Mouse (Mus musculus) cerebellum, adult 18-20 months (tissue): ENCODE measurements around the gene Slc12a5.

Experiments
- DNase-seq, 2 experiments: peaks; one replicate each; pipeline ENCODE4 v3.0.0; 2021

Gene Slc12a5

GRCm38 (mm10) chr2:164960716-164961441 lies at the start of gene Slc12a5:
TSS of gene Slc12a5 (plus strand) at chr2:164960802.
- peak; percentile 84 to 89 for DNase-seq

DNA sequence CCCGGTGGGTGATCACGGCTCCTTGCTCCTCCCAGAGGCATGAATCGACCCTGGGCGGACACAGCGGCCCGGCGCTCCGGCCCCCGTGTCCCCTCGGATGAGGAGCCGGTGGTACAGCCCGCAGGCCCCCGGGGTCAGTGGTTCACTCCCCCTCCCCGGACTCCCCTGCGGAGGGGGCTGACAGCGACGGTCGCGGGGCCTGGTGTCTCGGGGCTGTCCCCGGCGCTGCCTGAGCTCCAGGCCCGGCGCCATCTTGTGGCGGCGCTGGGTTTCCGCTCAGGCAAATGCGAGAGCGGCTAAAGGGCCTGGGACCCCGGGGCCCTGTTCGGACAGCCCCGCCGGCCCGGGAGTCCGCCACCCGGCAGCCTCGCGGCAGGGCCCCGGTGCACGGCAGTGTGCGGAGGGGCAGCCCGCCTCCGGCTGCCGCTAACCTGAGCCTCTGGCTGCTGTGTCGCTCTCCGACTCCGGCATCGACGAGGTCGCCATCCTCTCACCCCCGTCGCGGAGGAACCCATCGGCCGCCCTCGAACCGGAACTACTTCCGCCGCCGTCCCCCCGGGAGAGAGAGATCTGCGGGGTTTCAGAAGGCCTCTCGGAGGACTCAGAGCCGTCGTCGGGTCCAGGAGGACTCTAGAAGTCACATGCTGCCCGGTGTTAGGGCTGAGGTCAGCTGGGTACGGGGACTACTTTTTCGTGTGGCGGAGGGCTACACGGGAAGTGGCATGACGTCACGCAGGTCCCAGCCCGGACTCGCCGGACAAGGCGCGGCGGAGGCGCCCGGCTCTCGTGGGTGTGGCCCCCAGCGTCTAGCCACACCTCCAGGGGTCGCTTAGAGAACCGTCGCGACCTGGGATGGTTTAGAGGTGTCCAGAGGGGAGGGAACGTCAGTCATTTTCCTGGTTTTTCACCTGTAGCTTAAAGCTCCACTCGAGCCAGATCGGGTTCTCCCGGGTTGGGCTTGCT lies 49.2 kb upstream of the Slc12a5 start, which contains the start of gene Zfp335:
Gene Zfp335 (minus strand): TSS at position 672 of the 963 bp plus-strand sequence.
- DNase-seq, result peak; percentile 90 to 96

DNA sequence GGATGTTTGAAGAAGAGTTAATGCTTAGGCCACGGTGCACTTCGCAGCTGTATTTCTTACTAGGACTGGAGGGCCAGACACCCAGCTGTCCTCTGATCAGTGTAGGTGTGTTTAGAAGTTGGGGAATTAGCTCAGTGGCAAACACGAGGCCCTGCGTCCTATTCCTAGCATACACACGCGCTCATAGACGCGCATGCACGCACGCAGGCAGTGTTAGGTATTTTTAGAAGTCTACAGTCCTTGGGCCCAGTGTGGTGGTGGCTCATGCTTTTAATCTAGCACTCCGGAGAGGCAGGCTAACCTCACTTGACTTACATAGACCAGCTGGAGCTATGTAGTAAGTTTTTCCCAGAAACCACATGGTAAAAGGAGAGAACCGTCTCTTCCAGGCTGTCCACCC lies 48.5 kb upstream of the Slc12a5 start:
- DNase-seq, result no peak

DNA sequence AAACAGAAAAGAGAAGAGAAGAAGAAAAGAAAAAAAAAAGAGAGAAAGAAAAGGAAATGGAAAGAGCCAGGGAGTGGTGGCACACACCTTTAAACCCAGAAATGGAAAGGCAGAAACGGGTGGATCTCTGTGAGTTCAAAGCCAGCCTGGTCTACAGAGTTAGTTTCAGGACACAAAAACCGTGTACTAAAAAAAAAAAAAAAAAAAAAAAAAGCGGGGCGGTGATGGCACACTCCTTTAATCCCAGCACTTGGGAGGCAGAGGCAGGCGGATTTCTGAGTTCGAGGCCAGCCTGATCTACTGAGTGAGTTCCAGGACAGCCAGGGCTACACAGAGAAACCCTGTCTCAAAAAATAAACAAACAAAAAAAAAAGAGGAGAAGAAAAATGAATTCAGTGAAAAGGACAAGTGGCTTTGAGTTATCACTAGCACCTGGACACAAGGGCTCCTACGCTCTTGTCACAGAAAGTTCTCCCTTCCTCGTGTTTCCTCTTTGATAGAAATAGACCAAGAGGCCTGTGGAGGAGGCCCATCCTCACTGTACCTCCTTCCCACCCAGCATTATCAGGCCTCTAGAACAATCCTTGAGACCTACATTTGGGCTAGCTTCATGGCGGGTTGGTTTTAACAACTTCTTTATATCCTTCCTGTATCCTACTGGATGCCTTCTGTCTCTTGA lies 47.7 kb upstream of the Slc12a5 start:
- DNase-seq, result no peak

DNA sequence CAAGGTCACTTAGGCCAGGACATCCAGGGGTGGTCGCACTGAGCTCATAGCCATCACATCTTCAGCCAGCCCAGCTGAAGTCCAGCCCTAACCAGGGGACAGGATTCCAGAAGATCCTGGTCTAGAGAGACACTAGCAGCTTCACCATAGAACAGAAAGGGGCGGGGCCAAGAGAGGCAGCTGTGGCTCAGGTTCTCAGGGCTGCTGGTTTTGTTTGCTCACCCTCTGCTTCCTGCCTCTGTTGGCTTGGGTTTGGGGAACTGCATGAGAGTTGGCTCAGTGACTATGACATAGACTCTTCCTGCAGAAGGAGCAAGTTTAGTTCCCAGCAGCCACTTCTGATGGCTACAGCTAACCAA lies 47.2 kb upstream of the Slc12a5 start:
- peak in 1 of 2 experiments; percentile 4 for DNase-seq

DNA sequence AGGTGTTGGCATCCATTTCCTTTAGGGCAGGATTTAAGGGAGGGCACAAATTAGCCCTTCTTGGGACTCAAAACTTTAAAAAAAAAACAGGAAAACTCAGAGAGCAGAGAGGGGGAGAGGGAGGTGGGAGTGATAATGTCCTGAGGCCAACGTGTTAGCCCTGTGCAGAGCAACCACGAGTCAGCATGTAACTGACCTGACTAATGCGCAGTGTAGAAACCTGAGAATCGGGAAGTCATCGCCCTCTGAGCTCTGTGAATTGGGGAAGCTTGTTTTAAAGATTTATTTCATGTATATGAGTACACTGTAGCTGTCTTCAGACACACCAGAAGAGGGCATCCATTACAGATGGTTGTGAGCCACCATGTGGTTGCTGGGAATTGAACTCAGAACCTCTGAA lies 43.8 kb upstream of the Slc12a5 start:
- no peak for DNase-seq

DNA sequence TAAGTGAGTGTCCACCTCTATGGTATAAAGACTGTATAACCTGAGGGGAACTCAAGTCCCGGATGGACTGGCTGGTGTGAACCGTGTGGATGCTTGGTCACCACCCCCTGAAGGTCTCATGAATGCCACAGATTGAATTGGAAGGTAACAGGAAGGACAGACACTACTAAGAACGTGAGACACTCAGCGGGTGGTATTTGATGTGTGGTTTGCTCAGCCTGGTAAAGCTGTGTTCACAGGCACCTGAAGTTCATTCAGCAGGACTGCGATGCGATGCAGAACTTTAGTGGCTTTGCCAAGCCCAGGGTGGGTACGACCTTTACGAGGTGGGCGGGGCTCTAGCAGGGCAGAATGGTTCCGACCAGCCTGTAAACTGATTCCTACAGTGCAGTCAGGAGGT lies 43.2 kb upstream of the Slc12a5 start:
- DNase-seq, result no peak

- peak; percentile 35 to 41 for DNase-seq
Measured at GRCm38 (mm10) chr2:164918325-164918724, 42.3 kb upstream of the Slc12a5 start.

GRCm38 (mm10) chr2:164921984-164922383 lies 38.6 kb upstream of the Slc12a5 start:
- DNase-seq, result no peak

DNA sequence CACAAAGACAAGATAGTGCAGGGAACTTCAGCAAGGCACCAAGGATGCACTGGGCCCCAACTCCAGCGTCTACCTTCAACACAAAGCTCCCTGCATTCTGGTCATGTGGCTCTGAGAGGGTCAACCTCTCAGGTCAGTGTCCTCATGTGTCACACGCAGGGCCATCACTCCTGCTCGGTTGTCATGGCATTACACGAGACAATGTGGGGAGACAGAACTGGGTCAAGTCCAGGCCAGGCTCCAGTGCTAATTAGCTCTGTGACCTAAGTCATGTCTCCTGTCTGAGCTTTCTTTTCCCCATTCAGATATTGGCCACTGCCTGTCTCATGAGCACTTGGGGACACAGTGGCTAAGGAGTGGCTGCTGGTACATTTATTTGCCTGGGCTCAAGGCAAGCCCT lies 37.3 kb upstream of the Slc12a5 start:
- no peak for DNase-seq

DNA sequence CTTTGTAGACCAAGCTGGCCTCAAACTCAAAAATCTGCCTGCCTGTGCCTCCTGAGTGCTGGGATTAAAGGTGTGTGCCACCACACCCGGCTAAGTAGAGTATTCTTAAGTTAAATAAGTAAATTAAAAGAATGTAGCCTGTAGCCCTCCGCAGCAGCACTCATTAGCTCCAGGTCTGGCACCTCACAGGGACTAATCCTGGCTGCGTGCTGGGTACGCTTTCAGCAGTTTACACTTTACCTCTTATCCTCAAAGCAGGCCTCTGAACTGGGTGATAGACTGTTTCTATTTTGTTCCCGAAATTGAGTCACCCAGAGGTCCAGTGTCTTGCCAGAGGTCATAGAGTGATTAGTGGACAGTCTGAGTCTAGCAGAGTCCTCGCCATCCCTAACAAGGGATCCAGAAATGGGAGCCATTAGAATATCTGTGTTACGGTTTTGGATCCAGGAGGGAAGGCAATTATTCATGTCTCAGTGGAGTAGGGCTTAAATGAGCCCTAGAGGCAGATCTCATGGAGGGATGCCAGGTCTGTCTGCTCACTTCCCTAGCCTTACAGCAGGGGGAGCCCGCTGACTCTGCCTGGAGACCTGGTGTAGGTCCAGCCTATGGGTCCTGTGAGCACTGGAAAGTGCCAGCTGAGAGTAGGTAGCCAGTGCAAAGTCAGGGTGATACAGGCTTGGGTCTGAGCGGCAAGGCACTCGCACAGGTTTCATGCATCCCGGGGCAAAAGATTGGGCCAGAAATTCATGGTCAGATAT lies 36.3 kb upstream of the Slc12a5 start:
- DNase-seq, result peak; percentile 93 to 96

- DNase-seq, result no peak
Measured at GRCm38 (mm10) chr2:164930706-164931581, 29.7 kb upstream of the Slc12a5 start.

GRCm38 (mm10) chr2:164933534-164933933 lies 27.1 kb upstream of the Slc12a5 start:
- DNase-seq, result no peak

GRCm38 (mm10) chr2:164935991-164936390 lies 24.6 kb upstream of the Slc12a5 start:
- no peak for DNase-seq

GRCm38 (mm10) chr2:164938146-164939091 lies 22.2 kb upstream of the Slc12a5 start:
- peak; percentile 72 to 81 for DNase-seq

DNA sequence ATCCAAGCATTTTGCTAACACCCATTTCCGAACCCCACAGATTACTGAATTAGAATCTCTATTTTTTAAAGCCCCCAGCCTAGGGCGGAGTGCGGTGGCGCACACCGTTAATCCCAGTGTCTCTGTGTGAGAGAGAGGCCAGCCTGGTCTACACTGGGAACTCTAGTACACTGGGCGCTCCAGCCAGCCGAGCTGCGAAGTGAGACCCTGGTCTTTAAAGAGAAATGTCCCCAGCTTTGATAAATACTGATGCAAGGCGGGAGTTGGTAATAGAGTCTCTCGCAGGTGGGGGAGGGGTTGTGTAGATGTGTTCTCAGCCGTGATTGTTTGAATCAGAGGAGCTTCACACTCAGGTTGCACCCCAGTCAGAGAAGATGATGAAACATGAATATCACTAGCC lies 21.5 kb upstream of the Slc12a5 start:
- DNase-seq, result peak; percentile 51 to 56

GRCm38 (mm10) chr2:164940140-164940830 lies 20.3 kb upstream of the Slc12a5 start, which contains the start of gene Mmp9:
TSS of gene Mmp9 (plus strand) at chr2:164940780.
- DNase-seq, result no peak

DNA sequence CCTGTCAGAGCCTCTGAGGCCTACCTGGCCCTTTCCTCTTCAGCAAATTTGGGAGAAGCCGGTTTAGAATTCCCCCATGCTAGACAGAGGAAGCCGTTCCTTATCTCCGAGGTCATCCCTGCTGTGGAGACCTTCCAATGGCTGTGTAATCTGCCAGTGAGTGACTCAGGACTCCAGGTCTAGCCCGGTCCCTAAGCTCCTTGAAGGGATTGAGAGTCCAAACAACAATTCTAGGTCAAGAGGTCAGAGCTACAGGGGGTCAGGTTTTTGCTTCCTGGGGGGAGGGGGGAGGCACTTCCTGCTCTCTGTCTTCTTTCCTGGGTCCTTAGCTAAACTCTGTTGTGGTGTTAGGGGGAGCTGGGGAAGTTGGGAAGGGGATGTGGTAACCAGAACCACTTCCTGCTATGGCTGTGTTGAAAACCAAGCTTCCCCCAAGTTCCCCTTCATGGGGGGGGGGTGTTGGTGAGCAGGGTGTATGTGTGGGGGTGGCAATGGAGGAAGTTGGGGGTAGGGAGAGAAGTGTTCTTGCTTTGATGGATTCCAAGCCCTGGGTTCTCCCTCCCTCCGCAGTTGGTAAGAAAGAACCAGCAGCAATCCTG lies 17.8 kb upstream of the Slc12a5 start:
- DNase-seq, result no peak

GRCm38 (mm10) chr2:164947506-164947905 lies 13.1 kb upstream of the Slc12a5 start:
- DNase-seq, result no peak
